Mouse (Mus musculus) kidney, embryonic 14.5 days (tissue): ENCODE data around the gene Dcst1. TPM values are rescaled to one million over a fixed set of nuclear protein-coding genes. Genes with fewer than 3 reads are reported as not detected.

Experiments used
- ATAC-seq: fragments of 200-750 bp; cut with Nextera tagmentation; 2 replicates; pipeline ENCODE4 v1.8.0; 2017; ENCODE audit warnings: moderate number of reproducible peaks, mild to moderate bottlenecking, moderate TSS enrichment, moderate library complexity; ENCODE audit not compliant: low FRiP score, low TSS enrichment
- H3K27ac ChIP-seq: fragments of 300-500 bp; sonication (generic); 2 replicates; pipeline ENCODE4 v1.5.1; 2014; ENCODE audit warnings: low read depth, mild to moderate bottlenecking, low read length, moderate library complexity, mixed read lengths
- H3K27me3 ChIP-seq: fragments of 300-500 bp; sonication (generic); 2 replicates; pipeline ENCODE4 v1.6.1; 2014; ENCODE audit warnings: mild to moderate bottlenecking, low read length; ENCODE audit not compliant: control insufficient read depth, insufficient read depth
- H3K36me3 ChIP-seq: fragments of 300-500 bp; sonication (generic); 2 replicates; pipeline ENCODE4 v1.6.1; 2014; ENCODE audit warnings: low read length, mixed read lengths; ENCODE audit not compliant: control insufficient read depth, insufficient read depth
- H3K4me1 ChIP-seq: fragments of 300-500 bp; sonication (generic); 2 replicates; pipeline ENCODE4 v1.6.1; 2014; ENCODE audit warnings: low read length, mixed read lengths; ENCODE audit not compliant: control insufficient read depth, insufficient read depth
- H3K4me2 ChIP-seq: fragments of 300-500 bp; sonication (generic); replicated peaks from 2 replicates; pipeline ENCODE4 v1.6.1; 2014; ENCODE audit warnings: low read depth, mild to moderate bottlenecking, low read length
- H3K4me3 ChIP-seq: fragments of 300-500 bp; sonication (generic); 2 replicates; pipeline ENCODE4 v1.5.1; 2014; ENCODE audit warnings: mild to moderate bottlenecking, low read length
- H3K9ac ChIP-seq: fragments of 300-500 bp; sonication (generic); 2 replicates; pipeline ENCODE4 v1.6.1; 2014; ENCODE audit warnings: low read depth, mild to moderate bottlenecking, low read length, moderate library complexity
- H3K9me3 ChIP-seq: fragments of 300-500 bp; sonication (generic); 2 replicates; pipeline ENCODE4 v1.6.1; 2016; ENCODE audit warnings: low read length; ENCODE audit not compliant: control insufficient read depth
- WGBS: fragments of 180-500 bp; shearing (Covaris S2); extraction: QIAGEN DNeasy Blood & Tissue Kit; methylation state at CpG from one replicate; pipeline ENCODE4 v1.1.7; 2014; 5-methylcytosine and 5-hydroxymethylcytosine counted together
- polyA plus RNA-seq: library from polyadenylated mRNA; unstranded; fragments of >200 nt; fragmentation: Nextera tagmentation; extraction: Ambion mirVana; gene quantifications from 2 replicates; pipeline ENCODE4 v1.2.1, GENCODE M21; 2014

Gene Dcst1
- polyA plus RNA-seq, 1 experiment from 2014 or later = 1.5 TPM

GRCm38 (mm10) chr3:89384331-89385076 is 19.5 kb upstream of the Dcst1 start:
- WGBS = 73% methylated on average over 12 of the region's 12 CpGs
- no peak for ATAC-seq
- no peak overlapping the region for H3K4me3 ChIP-seq
- no peak overlapping the region for H3K4me2 ChIP-seq
- no peaks in the 10 kb centered on the region for H3K9me3 ChIP-seq
- no peaks in the 10 kb centered on the region for H3K27me3 ChIP-seq
- no peaks in the 10 kb centered on the region; the same call in 1 of the 2 replicates for H3K36me3 ChIP-seq
- no peak overlapping the region for H3K27ac ChIP-seq
- peaks cover 22% of the 10 kb centered on the region for H3K4me1 ChIP-seq
- no peak overlapping the region for H3K9ac ChIP-seq

- H3K4me2 ChIP-seq = no peak overlapping the region
- H3K9me3 ChIP-seq = no peaks in the 10 kb centered on the region
- no peak overlapping the region for H3K4me3 ChIP-seq
- H3K4me1 ChIP-seq = peaks cover 26% of the 10 kb centered on the region
- ATAC-seq = no peak
- H3K9ac ChIP-seq = no peak overlapping the region
- H3K27ac ChIP-seq = no peak overlapping the region
- H3K36me3 ChIP-seq = no peaks in the 10 kb centered on the region; the same call in 1 of the 2 replicates
- no peaks in the 10 kb centered on the region for H3K27me3 ChIP-seq
- WGBS = 85% methylated on average over 5 of the region's 5 CpGs
Measured at GRCm38 (mm10) chr3:89383651-89384255, 18.7 kb upstream of the Dcst1 start.

- no peaks in the 10 kb centered on the region for H3K27me3 ChIP-seq
- H3K9me3 ChIP-seq = no peaks in the 10 kb centered on the region
- no peak overlapping the region for H3K9ac ChIP-seq
- H3K4me1 ChIP-seq = peaks cover 31% of the 10 kb centered on the region
- no peak for ATAC-seq
- H3K36me3 ChIP-seq = no peaks in the 10 kb centered on the region; the same call in 1 of the 2 replicates
- 75% methylated on average over 5 of the region's 5 CpGs for WGBS
- H3K4me3 ChIP-seq = no peak overlapping the region
- no peak overlapping the region for H3K4me2 ChIP-seq
- no peak overlapping the region for H3K27ac ChIP-seq
Measured at GRCm38 (mm10) chr3:89382950-89383349, 17.9 kb upstream of the Dcst1 start.

GRCm38 (mm10) chr3:89382033-89382882 is 17.2 kb upstream of the Dcst1 start:
- no peak overlapping the region for H3K4me2 ChIP-seq
- no peak overlapping the region for H3K27ac ChIP-seq
- 89% methylated on average over 9 of the region's 9 CpGs for WGBS
- peaks cover 30% of the 10 kb centered on the region for H3K4me1 ChIP-seq
- ATAC-seq = no peak
- no peaks in the 10 kb centered on the region for H3K27me3 ChIP-seq
- H3K9me3 ChIP-seq = no peaks in the 10 kb centered on the region
- no peaks in the 10 kb centered on the region; the same call in 1 of the 2 replicates for H3K36me3 ChIP-seq
- H3K9ac ChIP-seq = no peak overlapping the region
- H3K4me3 ChIP-seq = no peak overlapping the region

DNA sequence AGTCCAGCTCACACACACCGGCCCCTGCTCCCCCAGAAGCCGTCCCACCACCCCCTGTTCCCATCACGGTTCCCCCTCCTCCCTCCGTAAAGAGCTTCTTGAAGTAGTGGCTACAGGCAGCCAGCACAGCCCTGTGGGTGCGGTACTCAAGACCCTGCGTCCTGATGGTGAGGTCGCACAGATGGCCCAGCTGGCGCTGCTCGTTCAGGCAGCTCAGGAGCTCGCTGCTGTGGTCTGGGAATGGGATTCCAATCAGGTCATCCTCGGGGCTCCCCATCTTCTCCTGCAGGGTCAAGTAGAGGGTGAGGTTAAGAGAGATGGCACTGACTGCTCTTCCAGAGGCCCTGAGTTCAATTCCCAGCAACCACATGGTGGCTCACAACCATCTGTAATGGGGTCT is 16.2 kb upstream of the Dcst1 start:
- no peaks in the 10 kb centered on the region for H3K9me3 ChIP-seq
- WGBS = 87% methylated on average over 11 of the region's 11 CpGs
- no peaks in the 10 kb centered on the region for H3K27me3 ChIP-seq
- ATAC-seq = no peak
- peaks cover 23% of the 10 kb centered on the region for H3K4me1 ChIP-seq
- no peaks in the 10 kb centered on the region; the same call in 1 of the 2 replicates for H3K36me3 ChIP-seq
- H3K4me3 ChIP-seq = no peak overlapping the region
- H3K9ac ChIP-seq = no peak overlapping the region
- no peak overlapping the region for H3K4me2 ChIP-seq
- H3K27ac ChIP-seq = no peak overlapping the region

- H3K4me1 ChIP-seq = peaks cover 22% of the 10 kb centered on the region
- 96% methylated on average over 18 of the region's 18 CpGs for WGBS
- ATAC-seq = no peak
- no peaks in the 10 kb centered on the region for H3K9me3 ChIP-seq
- H3K9ac ChIP-seq = no peak overlapping the region
- no peaks in the 10 kb centered on the region; the same call in 1 of the 2 replicates for H3K36me3 ChIP-seq
- H3K4me2 ChIP-seq = no peak overlapping the region
- no peak overlapping the region for H3K4me3 ChIP-seq
- H3K27ac ChIP-seq = no peak overlapping the region
- H3K27me3 ChIP-seq = no peaks in the 10 kb centered on the region
Measured at GRCm38 (mm10) chr3:89380711-89381110, 15.7 kb upstream of the Dcst1 start.

- ATAC-seq = no peak
- 96% methylated on average over 14 of the region's 14 CpGs for WGBS
Measured at GRCm38 (mm10) chr3:89380291-89380690, 15.2 kb upstream of the Dcst1 start.

DNA sequence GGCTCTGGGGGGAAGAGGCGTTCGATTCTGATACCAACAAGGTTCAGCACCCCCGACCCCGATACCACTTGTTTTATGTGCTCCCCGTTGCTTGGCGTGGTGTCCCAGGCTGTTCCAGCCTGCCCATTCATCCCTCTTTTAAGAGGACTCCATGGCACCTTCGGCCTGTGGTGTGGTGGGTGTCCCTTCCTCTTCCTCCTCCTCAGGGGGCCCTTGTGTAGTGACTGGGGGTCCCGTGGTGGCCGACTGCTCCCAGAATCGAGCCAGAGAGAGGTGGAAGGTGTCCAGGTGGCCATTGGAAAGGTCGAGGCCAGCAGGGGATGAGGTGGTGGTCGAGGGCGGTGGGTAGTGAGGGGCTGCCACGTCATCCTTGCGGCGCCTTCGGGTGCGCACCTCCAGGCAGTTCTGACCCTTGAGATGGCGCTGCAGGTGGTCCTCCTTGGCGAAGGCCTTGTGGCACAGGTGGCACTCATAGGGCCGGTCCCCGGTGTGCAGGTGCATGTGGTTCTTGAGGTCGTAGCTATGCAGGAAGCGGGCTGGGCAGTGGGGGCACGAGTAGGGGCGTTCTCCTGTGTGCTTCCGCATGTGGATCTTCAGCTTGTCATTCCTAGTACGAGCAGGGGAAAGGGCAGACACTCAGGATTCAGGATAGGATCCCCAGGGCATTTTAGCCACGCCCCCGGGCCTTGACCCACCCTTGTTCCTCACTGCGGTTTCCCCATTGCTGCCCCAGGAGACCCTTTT is 14.5 kb upstream of the Dcst1 start:
- Histone ChIP-seq H3K4me3 (no peak overlapping the region), H3K27ac (no peak overlapping the region), H3K4me2 (no peak overlapping the region)

More at GRCm38 (mm10) chr3:89380291-89380690, 15.2 kb upstream of the Dcst1 start:
- Histone ChIP-seq H3K4me3 (no peak overlapping the region), H3K27ac (no peak overlapping the region), H3K4me1 (peaks cover 18% of the 10 kb centered on the region), H3K36me3 (no peaks in the 10 kb centered on the region; the same call in 1 of the 2 replicates), H3K9ac (no peak overlapping the region), H3K4me2 (no peak overlapping the region), H3K9me3 (no peaks in the 10 kb centered on the region), H3K27me3 (no peaks in the 10 kb centered on the region)

More for the DNA sequence above, 14.5 kb upstream of the Dcst1 start:
- no peaks in the 10 kb centered on the region for H3K27me3 ChIP-seq
- no peaks in the 10 kb centered on the region; the same call in 1 of the 2 replicates for H3K36me3 ChIP-seq
- no peak for ATAC-seq
- peaks cover 11% of the 10 kb centered on the region; the same call in 1 of the 2 replicates for H3K4me1 ChIP-seq
- WGBS = 90% methylated on average over 31 of the region's 31 CpGs
- no peak overlapping the region for H3K9ac ChIP-seq
- H3K9me3 ChIP-seq = no peaks in the 10 kb centered on the region
